Mouse (Mus musculus): ENCODE measurements around the gene Tbx5.

Gene Tbx5

DNA sequence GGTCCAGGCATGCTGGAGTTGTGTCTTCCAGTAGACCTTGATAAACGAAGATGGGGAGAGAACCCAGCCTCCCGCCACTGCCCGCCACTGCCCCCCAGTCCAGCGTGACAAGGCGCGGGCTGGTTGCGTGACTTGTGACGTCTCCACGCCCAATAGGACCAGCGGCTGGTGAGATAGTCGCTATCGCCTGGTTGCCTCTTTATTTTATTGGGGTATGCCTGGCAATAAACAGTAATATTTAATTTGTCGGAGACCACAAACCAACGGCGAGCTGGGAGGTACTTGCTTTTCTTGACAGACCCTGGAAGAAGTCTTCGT is at the start of gene Tbx5:
Gene Tbx5 (plus strand): TSS at position 190 of the 318 bp plus-strand sequence.
- DNase-seq (ENCODE audit: low spot score), result no peak

DNA sequence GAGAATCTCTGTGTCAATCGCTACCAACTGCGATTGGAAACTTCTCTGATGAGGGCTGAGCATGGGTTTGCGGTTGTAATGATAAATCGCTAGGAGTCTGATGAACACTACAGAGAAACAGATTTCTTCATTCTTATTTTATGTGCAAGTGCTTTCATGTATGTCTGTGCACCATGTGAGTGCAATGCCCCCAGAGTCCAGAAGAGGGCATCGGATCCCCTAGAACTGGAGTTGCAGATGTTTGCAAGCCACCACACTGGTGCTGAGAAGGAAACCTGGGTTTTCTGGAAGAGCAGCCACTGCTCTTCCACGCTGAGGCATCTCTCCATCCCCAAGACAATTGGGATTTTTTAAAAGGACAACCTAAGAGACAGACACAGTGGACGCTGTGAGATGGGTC is 46.5 kb upstream of the Tbx5 start:
- DNase-seq (ENCODE audit: low spot score), result no peak

DNA sequence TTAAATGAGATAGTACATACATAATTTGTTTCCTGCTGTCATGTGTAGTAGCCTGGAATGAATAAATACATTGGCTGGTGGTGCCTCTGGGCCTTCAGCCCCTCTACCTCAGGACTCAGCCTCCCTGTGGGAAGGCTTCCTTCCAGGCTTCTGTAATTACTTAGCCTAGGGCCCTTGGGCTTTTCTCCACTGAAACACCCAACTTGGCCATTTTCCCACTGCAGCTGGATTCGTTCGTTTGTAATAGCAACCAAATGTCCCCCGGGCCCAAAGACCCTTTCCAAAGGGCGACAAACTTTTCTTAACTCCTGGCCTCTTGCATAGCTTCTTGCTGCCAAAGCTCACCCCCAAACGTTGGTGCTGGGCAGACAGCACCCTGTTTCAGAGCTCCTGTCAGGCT is 40.8 kb upstream of the Tbx5 start:
- no peak for DNase-seq (ENCODE audit: low spot score)

DNA sequence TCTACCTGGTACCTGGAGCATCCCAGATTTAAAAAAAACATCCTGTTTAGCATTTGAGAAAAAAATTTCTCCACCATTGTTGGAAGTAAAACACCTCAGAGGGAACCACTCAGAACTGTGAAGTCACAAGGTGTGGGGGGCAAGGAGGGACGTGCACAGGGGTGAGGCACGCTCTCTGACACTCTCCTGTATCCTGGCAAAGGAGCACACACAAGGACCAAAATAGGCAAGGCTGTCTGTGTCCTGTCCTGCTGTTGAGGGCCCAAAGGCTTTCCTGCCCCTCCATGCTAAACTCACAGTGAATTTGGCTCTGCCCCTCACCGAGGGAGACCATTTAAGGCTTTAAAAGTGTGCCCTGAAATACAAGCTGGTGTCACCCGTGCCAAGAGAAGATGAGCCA is 38.5 kb upstream of the Tbx5 start:
- no peak for DNase-seq (ENCODE audit: low spot score)

DNA sequence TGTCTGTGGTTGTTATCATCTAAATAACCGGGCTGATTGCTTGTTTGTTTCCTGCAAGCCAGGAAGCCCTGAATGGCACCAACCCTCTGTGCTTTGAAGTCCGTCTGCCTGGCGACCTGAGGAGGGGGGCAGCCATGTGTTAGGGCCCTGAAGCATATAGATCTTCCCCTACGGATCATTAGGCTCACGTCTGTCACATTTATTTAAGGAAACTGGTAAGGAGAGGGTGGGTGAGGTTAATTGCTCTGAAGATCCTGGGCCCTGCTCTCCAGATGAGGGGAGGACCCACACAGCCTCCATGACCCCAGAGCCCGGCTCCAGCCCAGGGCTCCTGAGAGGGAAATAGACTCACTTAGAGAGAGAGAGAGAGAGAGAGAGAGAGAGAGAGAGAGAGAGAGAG is 37.1 kb upstream of the Tbx5 start:
- DNase-seq (ENCODE audit: low spot score), result no peak

DNA sequence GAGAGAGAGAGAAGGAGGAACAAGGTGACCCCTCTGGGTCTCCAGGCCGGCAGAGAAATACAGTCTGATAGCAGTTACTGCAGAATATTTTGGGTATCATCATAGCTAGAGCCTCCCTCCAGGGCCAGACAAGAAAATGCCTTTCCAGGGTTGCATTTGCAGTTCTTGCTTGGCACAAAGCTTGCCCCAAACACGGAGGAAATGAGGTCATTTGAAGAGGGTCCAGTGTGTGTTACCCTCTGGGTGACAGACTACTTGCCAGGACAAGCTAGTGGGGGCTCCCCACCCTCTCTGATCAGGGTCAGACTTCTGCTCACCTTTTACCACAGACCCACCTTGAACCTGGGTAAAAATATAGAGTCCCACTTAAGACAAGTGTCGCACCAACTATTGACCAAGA is 36.7 kb upstream of the Tbx5 start:
- no peak for DNase-seq (ENCODE audit: low spot score)

DNA sequence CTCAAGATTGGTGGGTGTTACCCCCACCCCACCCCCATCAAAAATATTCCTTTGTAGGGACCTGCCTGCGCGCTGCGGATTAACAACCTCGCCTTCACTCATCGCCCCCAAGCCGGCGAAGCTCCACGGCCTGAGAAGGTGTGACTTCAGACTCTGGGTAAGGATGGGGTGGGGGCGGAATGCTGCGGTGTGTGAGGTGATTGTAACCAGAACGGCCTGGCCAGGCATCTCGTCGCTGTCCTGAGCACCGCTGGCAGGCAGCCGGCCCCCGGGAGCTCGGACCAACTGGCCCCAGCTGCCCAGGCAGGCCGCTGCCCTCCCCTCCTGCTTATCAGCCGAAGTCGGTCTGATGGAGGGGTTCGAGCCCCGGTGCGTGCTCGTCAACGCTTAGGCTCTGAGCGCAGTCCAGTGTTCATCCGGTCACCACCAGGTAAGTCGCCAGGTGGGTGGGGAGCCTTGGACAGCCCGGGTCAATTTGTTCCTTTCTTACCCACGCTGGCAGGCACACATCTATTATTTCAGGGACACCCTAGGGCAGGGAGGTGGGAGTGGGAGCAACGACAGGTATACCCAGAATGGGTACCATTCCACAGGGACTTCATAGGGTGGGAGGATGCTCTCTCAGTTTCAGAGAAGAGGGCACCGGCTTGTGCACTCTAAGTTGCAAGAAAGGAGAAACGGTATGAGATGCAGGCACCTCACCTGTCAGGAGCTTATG is 35.9 kb upstream of the Tbx5 start:
- DNase-seq (ENCODE audit: low spot score), result no peak

DNA sequence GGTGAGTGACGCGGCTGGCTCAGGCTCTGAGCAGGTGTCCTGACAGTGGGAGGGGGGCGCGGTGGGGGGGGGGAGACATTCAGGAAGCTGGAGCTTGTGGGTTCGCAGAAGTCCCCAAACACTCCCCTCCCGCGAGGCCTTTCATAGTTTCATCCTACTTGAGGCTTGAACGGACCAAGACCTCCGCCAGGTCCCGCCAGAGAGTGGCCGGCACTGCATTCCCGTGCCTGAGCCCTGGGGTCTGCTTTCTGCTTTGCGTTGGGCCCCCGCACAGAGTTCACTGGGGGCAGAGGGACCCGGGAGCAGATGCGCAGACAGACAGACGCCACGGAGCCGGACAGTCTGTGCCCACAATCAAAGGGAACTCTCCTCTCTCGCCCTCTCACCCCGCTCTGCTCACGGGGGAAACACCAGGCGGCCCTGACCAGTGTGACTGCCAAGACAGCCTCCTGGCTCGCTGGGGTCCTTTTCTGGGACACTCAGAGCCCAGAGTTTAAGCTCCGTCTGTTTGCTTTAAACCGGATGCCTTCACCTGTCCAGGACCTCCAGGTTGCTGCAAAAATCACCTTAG is 34.8 kb upstream of the Tbx5 start:
- DNase-seq (ENCODE audit: low spot score), result no peak

DNA sequence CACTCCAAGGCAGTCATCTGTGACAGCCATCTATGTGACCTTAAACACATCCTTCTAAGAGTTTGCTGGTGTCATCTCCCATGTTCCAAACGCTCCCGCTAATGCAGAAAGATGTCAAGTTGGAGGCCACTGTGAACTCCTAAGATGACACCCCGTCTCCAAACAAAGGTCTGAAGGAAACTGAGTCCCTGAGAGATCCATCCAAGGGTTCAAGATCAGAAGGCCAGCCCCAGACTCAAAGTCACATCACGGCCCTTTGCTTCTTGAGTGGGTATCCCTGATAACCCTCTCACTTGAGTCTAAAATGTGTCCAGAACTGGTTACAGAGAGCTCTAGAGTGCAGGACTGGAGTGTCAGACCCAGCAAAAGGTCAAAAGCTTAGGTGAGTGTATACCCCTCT is 34.2 kb upstream of the Tbx5 start:
- DNase-seq (ENCODE audit: low spot score), result no peak

DNA sequence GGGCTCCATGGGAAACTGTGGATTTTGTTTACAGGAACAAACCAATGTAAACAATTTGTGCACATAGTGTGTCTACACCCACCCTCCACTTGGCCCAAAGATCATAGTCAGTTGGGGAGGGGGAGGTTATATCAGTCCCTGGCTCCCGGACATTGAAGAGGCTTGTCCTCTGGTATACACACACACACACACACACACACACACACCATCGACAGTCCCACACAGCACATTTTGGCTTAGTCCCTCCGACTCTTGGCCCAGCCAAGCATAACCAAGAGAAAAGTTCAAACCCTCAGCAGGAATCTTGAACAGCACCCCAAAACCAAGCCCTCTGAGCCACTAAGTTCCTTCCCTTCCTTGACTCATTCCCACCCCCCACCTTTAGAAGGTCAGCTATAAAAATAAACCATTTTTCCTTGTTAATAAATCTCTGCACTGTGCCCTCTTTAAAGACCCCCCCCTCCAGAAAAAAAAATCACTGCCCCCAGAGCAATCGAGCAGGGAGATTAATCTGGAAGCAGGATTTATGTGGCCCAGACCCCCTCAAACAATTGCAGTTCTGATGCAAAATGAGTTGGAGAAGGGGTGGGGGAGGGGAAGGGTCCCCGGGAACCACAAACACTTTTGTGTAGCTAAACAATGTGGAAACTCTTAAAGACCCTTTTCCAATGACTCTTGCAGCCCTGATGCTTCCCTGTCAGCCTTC is 33.6 kb upstream of the Tbx5 start:
- DNase-seq (ENCODE audit: low spot score), result no peak

DNA sequence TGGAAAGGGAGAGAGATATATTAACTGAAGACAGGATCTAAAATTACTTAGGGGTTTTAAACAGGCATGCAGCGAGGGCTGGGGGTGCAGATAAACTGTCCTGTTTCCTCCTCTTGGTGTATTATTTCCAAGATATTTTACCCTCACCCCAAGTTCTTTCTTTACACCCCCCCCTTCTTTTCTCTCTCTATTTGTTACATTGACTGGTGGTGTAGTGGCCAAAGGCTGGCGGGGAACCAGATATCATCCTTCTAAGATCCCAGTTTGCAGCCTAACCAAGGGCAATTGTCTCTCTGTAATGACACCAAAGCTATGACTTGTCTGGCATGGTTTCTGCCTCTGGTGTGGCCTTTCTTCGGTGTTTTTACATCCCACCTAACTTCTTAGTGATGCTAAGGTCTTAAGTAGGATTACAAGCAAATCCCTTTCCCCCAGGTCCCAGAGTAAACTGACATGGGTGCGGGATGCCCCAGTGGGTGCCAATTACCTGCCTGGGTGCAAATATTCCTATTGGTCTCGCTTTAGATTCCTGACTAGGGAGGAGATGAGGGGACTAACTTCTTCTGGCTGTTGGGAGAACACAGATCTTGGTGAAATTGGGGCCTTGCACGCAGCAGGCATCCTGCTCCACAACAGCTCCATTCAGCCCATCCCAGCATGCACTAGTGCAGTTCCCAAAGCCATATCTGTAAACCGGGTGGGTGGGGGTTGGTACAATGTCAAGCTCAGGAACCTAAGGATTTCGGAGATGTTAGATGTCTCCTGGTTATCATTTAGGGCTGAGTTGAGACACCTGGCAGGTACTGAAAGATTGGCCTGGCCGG is 32.8 kb upstream of the Tbx5 start:
- DNase-seq (ENCODE audit: low spot score), result no peak

DNA sequence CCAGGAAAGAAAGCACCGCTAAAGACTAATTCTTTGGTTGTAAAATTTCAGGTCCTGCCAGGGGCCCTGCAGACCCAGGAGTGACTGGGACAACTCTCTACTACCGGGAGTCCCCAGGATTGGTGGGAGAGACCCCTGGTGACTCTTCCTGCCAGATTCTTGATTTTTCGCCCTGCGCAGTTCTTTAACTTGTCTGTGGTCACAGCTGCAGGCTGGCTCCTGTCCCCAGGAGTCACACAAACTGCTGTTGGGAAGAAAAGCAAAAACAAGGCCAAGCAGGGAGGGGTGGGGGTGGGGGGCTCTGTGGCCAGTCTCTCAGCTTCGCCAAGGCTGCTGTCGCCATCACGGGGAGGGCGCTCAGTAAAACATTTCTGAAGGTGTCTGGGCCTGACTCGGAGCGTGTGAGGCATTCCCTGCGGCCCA is 32.2 kb upstream of the Tbx5 start:
- no peak for DNase-seq (ENCODE audit: low spot score)

DNA sequence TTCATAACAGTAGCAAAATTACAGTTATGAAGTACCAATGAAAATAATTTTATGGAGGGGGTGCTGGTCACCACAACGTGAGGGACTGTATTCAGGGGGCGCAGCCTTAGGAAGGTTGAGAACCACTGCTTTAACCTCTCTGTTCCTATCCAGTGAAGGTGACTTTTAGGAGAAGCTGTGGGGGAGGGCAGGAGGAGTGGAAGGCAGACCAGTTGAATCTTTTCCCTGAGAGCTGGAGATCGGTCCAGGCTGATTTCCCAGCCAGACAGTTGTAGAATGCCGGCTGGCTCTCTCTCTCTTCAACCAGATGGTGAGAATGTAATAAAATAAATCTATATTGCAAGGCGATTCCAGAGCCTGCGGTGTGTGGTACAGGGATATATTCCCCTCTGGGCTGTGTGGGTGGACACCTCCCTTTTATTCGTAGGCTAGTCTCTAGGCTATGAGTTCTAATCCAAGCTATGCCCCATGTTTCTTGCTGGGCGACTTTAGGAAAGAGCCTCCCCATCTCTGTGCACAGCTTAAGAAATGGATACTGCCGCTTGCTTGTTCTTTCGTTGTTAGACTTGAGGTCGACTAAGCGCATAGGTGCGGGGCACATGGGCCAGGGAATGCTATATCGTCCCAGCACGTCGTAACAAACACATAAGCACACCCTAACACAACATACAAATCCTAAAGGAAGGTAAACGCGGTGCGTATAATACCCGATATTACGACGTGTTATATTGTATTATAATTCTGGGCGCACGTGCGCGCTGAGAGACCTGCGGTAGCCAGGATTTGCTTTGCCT is 29.7 kb upstream of the Tbx5 start:
- DNase-seq (ENCODE audit: low spot score), result no peak

DNA sequence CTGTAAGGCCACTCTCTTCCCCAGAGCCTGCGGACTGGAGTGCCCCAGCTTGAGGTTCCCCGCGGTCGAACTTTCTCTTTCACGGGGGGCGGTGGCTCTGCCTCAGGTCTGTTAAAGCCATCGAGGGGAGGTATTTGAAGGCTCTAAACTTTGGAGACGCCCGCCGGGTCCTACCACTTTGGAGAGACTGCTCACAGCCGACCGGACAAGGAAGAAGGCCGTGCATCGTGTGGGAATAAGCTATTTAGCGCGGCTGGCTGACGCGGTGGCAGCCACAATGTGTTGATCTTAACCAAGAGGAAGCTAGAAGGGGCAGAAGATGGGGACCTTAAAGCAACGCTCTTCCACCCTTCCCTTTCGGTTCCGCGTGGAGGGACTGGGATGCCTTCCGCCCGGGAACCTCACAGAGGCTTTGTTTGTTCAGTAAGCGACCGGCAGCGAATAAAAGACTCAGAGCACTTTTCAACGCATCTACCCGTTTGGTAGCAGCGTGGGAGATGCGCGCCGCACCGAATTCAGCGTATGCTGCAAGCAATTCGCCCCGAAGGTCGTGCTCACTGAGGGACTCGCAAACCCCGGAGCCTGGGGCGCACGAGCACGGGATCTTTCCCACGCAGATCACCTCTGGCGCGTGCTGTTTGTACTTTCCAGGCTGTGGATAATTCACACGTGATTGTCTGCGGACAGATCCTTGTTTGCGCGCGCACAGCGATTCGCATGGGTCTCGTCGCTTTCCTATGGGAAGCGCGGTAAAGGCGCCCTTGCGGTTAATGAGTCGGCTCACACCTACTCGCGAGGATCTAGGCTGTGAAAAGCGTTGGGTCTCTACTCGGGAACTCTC is 28.8 kb upstream of the Tbx5 start:
- DNase-seq (ENCODE audit: low spot score), result no peak

DNA sequence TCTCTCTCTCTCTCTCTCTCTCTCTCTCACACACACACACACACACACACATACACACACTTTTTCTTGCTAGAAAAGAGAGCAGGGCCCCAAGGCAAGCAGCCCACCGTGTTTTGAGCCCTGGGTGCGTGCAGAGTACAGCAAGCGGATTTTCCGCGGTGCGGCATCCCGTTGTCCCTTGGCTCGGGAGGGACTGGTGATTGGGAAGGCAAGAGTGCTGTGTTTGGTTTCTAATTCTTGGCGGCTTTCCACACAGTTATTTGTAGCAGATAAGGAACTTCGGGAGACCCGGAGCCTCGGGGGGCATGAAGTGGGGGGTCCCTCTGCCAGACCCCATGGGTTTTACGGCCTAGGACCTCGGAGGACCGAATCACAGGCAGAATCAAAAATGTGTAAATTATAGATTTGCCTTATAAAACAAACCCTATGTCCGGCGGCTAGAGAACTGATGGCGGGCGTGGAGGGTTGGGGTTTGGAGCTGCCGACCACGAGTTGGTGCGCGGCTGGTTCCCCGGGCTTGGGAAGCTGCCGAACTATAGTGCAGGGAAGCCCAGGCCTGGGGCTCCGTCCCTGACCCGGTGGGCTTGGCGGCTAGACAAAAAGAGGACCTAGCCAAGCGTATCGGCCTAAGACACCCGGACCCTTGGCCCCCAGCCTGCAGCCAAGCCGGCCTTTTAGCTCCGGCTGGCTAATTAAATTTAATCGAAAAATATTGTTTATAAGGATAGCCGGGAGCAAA is 28.0 kb upstream of the Tbx5 start:
- DNase-seq (ENCODE audit: low spot score), result no peak

DNA sequence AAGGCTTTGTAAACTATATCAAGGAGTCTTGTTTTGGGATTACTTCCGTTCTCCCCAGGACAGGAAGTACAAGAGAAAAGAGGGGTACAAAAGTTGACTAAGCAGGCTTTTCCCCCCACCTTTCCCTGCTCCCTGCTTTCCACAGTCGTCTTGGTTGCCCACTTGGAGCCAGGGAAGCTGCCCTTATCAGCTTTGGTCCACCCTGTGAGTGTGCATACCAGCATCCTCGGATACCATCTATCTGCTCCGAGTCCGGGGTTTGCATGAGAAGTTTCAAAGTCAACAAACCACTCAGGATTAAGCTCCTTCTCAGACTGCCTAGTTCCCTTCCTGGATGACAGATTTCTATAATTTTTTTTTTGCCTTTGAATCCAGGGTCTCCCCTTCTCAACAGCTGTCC is 26.8 kb upstream of the Tbx5 start:
- DNase-seq (ENCODE audit: low spot score), result no peak

DNA sequence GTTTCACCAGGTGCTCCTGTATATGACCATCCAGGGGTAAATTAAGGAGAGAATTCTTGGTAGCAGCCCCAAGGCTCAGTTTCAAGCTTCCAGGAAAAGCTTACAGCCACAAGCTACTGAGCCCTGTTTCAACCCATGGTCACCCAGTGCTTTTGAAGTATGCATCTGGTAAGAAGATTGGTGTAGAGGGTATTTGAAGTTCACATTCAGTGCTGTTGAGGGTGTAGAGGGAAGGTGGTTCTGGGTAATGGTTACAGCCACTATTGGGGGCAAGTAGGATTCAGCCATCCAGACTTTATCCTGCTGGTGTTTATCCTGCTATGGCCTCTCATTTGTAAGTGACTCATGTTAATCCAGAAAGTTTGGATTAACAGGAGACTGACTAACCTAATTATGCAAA is 26.0 kb upstream of the Tbx5 start:
- no peak for DNase-seq (ENCODE audit: low spot score)

DNA sequence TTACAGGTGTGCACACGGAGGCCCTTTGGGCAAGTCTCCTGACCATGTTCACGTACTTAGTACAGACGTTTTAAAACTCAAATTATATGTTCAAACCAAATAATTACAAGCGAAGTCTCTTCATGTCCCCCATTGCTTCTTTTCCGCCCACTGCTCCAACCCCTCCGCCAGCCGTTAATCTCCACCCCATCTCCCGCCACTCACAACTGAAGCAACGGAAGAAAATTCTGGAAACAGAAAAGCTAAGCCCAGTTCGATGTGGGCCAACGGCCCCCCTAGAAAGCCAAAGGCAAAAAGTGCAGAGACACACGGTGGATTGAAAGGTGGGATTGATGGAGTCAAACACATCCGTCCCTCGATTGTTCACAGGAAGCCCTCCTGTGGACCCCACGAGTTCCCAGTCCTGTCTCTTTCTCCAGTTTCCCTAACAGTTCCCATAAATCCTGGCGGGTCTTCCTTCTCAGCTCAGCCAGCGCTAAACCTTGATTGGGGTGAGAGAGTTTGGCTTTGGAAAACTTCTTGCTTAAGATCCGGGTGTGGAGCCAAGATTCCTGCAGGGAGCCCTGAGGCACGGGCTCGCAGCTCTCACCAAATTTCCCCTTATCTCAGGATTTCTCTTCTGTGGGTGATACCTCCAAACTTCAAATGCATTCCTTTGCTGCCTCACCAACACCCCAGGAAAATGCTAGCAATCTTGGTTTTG is 24.8 kb upstream of the Tbx5 start:
- DNase-seq (ENCODE audit: low spot score), result no peak

DNA sequence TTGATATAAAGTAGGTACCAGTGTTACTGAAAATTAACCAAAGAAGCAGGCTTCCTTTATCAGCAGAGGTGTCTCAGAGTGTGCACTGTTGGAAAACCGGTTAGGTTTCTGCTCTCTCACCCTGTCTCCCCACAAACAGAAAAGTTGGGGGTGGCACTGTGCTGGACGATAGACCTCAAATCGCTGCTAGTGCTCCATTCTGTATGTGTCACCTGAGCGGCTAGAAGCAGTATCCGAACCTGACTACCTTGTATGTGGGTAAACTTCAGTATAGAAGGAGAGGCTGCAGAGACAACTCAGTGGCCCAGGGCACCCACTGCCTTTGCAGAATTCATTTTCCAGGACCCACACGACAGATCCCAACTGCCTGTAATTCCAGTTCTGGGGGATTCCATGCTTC is 23.8 kb upstream of the Tbx5 start:
- no peak for DNase-seq (ENCODE audit: low spot score)
